Mouse (Mus musculus): ENCODE results near the gene Fcrl1. TPM values are rescaled to one million over a fixed set of nuclear protein-coding genes. Genes with fewer than 3 reads are reported as not detected.

Gene Fcrl1
- polyA plus RNA-seq, 1 experiment from 2014 or later = 0.20 TPM

DNA sequence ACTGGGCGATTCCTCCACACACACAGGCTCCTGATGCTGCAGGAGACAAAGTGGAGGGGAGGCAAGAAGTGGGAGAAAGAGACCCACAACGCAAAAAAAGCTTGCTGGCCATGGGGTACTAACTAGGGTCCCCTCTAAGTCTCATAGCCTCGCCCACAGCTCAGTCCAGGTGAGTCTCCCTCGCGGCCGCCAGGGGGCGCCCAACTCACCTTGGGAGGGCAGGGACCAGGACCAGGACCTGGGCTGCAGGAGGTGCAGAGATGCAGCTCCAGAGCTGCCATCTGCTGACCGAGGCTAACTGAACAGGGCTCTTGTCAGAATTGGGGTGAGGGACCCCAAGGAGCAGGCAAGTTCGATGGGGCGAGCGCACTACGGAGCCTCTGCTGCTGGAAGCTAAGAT is 35.0 kb downstream of the Fcrl1 start:
- WGBS = 10% methylated on average over 12 of the region's 12 CpGs
- H3K27ac ChIP-seq = no peak overlapping the region
- H3K4me1 ChIP-seq (replicated peaks) = no peaks in the 10 kb centered on the region
- no peak overlapping the region for H3K4me2 ChIP-seq
- no peaks in the 10 kb centered on the region for H3K36me3 ChIP-seq
- no peaks in the 10 kb centered on the region for H3K9me3 ChIP-seq (replicated peaks)
- H3K4me3 ChIP-seq = no peak overlapping the region
- no peak overlapping the region for H3K9ac ChIP-seq
- no peak; the same call in 1 of the 2 replicates for ATAC-seq (replicated peaks; ENCODE audit: insufficient number of reproducible peaks, insufficient read depth, low FRiP score, low read depth)
- peaks cover 3% of the 10 kb centered on the region; the same call in 1 of the 2 replicates for H3K27me3 ChIP-seq

DNA sequence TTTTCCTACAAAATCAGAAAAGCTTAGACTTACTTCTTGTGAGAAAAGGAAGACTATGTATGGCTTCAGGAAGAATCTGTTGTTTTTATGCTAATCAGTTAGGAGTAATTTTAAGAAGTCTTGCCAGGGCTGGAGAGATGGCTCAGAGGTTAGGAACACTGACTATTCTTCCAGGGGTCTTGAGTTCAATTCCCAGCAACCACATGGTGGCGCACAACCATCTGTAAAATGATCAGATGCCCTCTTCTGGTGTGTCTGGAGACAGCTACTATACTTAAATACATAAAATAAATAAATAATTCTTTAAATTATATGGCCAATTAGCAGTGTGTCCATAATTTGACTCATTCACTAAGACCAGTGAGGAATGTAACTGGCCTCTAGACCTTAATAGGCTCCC is 44.5 kb downstream of the Fcrl1 start:
- Histone ChIP-seq H3K4me2 (no peak overlapping the region), H3K9ac (no peak overlapping the region), H3K4me3 (no peak overlapping the region), H3K9me3 (replicated peaks) (no peaks in the 10 kb centered on the region), H3K27me3 (no peaks in the 10 kb centered on the region), H3K36me3 (no peaks in the 10 kb centered on the region), H3K27ac (no peak overlapping the region), H3K4me1 (replicated peaks) (no peaks in the 10 kb centered on the region)
- ATAC-seq (replicated peaks; ENCODE audit: insufficient number of reproducible peaks, insufficient read depth, low FRiP score, low read depth) = no peak
- WGBS = 41% methylated on average over 1 of the region's 1 CpGs

DNA sequence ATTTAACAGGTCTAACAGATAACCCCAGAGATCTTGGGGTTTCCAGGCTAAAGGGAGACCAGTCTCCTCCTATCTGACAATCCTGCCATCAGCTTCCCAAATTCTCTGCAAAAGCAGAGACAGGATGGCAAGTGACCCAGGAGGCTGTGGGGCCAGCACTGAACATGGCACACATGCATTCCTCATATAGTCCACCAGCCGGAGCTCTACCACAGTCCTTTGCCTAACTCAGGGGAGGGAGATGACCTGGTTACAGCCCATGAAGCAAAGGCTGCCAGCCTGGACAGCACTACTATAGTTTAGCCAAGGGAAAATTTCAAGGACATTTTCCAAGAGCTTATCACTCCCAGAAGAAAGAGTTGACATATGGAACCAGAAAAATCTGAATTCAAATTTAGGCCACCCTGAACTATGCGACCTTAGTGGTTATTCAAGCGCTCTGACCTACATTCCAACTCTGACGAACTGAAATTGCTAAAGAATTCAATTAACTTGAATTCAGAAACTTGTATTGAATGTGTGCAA is 46.3 kb downstream of the Fcrl1 start:
- Histone ChIP-seq H3K9me3 (replicated peaks) (no peaks in the 10 kb centered on the region), H3K4me1 (replicated peaks) (no peaks in the 10 kb centered on the region), H3K9ac (no peak overlapping the region), H3K27me3 (no peaks in the 10 kb centered on the region), H3K4me2 (no peak overlapping the region), H3K27ac (no peak overlapping the region), H3K36me3 (no peaks in the 10 kb centered on the region), H3K4me3 (no peak overlapping the region)
- 77% methylated on average over 4 of the region's 4 CpGs for WGBS
- ATAC-seq (replicated peaks; ENCODE audit: insufficient number of reproducible peaks, insufficient read depth, low FRiP score, low read depth) = no peak

DNA sequence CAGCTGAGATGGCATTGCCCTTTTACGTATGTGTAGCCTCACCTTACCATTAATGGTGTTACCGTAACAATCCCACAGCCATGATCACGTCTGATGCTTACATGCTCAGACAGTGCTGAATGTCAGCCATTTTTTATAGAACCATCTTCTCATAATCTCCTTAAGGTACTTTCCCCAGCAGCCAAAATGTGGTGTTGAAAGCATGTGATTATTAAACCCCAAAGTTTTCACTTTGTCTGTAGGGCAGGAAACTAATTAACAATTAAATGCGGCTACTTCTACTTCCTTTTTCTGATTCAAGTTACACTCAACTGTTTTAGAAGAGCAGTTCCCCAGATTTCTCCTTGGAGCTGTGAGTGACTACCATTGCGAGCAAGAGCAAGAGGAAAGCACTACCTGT is 59.3 kb downstream of the Fcrl1 start, which contains the start of gene Fcrl5:
Gene Fcrl5 (plus strand): TSS at position 295 of the 400 bp plus-strand sequence.
- no peaks in the 10 kb centered on the region for H3K4me1 ChIP-seq (replicated peaks)
- no peak within 1 kb of the TSS for H3K4me3 ChIP-seq
- H3K27me3 ChIP-seq = no peaks in the 10 kb centered on the region
- 86% methylated on average over 5 of the region's 5 CpGs for WGBS
- no peak within 1 kb of the TSS for H3K9ac ChIP-seq
- no peak for ATAC-seq (replicated peaks; ENCODE audit: insufficient number of reproducible peaks, insufficient read depth, low FRiP score, low read depth)
- no peak within 1 kb of the TSS for H3K27ac ChIP-seq
- H3K4me2 ChIP-seq = no peak within 1 kb of the TSS
- no peaks in the 10 kb centered on the region for H3K9me3 ChIP-seq (replicated peaks)
- H3K36me3 ChIP-seq = no peaks in the 10 kb centered on the region

DNA sequence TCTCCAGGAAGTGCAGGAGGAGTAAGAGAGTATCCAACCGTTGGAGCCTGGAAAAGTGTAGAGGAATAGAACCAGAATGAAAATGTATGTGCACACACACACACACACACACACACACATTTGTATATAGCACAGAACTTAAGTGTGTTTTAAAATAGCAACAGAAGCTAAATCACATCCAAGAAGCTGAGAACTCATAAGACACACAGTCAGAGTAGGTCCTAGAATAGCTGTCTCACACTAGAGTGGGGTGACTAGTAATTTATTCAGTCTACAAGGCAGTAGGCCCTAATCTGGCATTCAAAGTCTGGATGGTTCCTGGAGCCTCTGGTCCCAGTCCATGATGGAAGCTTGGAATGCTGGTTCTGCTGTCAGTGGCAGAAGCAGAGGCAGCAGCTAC is 64.4 kb downstream of the Fcrl1 start:
- Histone ChIP-seq H3K9ac (no peak overlapping the region), H3K4me3 (no peak overlapping the region), H3K4me1 (replicated peaks) (no peaks in the 10 kb centered on the region), H3K27me3 (no peaks in the 10 kb centered on the region), H3K27ac (no peak overlapping the region), H3K36me3 (no peaks in the 10 kb centered on the region), H3K4me2 (no peak overlapping the region), H3K9me3 (replicated peaks) (no peaks in the 10 kb centered on the region)
- ATAC-seq (replicated peaks; ENCODE audit: insufficient number of reproducible peaks, insufficient read depth, low FRiP score, low read depth) = no peak
- WGBS = 59% methylated on average over 1 of the region's 1 CpGs

DNA sequence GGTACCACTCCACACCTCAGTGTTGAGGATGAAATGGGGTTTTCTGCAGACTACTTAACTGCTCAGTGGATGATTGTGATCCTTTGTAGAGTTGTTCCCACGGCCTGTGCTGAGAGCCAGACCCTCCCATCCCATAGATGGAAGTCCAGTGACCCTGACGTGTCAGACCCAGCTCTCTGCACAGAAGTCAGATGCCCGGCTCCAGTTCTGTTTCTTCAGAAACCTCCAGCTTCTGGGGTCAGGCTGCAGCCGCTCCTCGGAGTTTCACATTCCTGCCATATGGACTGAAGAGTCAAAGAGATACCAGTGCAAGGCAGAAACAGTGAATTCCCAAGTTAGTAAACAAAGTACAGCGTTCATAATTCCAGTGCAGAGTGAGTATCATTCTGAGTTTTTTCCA is 67.8 kb downstream of the Fcrl1 start:
- Histone ChIP-seq H3K9me3 (replicated peaks) (no peaks in the 10 kb centered on the region), H3K36me3 (no peaks in the 10 kb centered on the region), H3K27ac (no peak overlapping the region), H3K9ac (no peak overlapping the region), H3K27me3 (no peaks in the 10 kb centered on the region), H3K4me3 (no peak overlapping the region), H3K4me2 (no peak overlapping the region), H3K4me1 (replicated peaks) (no peaks in the 10 kb centered on the region)
- WGBS = 48% methylated on average over 6 of the region's 6 CpGs
- ATAC-seq (replicated peaks; ENCODE audit: insufficient number of reproducible peaks, insufficient read depth, low FRiP score, low read depth) = no peak

Other genes starting within 250 kb of the Fcrl1 start
- 9.0 and 13.1 TPM in 2 replicates for gene Kirrel, start 201.6 kb upstream of the Fcrl1 start, polyA plus RNA-seq (2015; fragmentation: Nextera tagmentation; extraction: Ambion mirVana)
- 4.6 and 7.5 TPM in 2 replicates for gene Fcrls, start 112.6 kb upstream of the Fcrl1 start, polyA plus RNA-seq (2015; fragmentation: Nextera tagmentation; extraction: Ambion mirVana)
- 0.15 and 0.55 TPM in 2 replicates for gene Cd5l, start 18.5 kb upstream of the Fcrl1 start, polyA plus RNA-seq (2015; fragmentation: Nextera tagmentation; extraction: Ambion mirVana)
- not detected in 2 replicates for gene Fcrl5, start 59.4 kb downstream of the Fcrl1 start, polyA plus RNA-seq (2015; fragmentation: Nextera tagmentation; extraction: Ambion mirVana)
- 9.6 and 12.5 TPM in 2 replicates for gene Etv3, start 149.0 kb downstream of the Fcrl1 start, polyA plus RNA-seq (2015; fragmentation: Nextera tagmentation; extraction: Ambion mirVana)
- 7.5 and 10.8 TPM in 2 replicates for gene Arhgef11, start 241.2 kb downstream of the Fcrl1 start, polyA plus RNA-seq (2015; fragmentation: Nextera tagmentation; extraction: Ambion mirVana)